Mouse (Mus musculus): ENCODE results near the gene Kcnj10. TPM values are rescaled to one million over a fixed set of nuclear protein-coding genes. Genes with fewer than 3 reads are reported as not detected.

The Kcnj10 gene
- polyA plus RNA-seq (2012; fragmentation: generic; extraction: Trizol) = not detected

GRCm38 (mm10) chr1:172340729-172341321 is at the start of gene Kcnj10:
Kcnj10 (plus strand) TSS chr1:172341210.
- H3K4me3 ChIP-seq = no peak within 1 kb of the TSS
- no peaks in the 10 kb centered on the region for H3K36me3 ChIP-seq (ENCODE audit: control insufficient read depth, insufficient read depth)
- H3K79me2 ChIP-seq (ENCODE audit: control insufficient read depth, insufficient read depth) = no peaks in the 10 kb centered on the region
- no peak within 1 kb of the TSS for H3K4me2 ChIP-seq (ENCODE audit: low read depth)
- H3ac ChIP-seq (ENCODE audit: control insufficient read depth, insufficient read length) = no peak within 1 kb of the TSS
- no peak for TF ChIP-seq SRF (IDR thresholded peaks at IDR 0.05; ENCODE audit: control insufficient read depth, insufficient read length, low read depth)
- TF ChIP-seq USF1 (IDR thresholded peaks at IDR 0.05; ENCODE audit: low read depth) = no peak
- TF ChIP-seq MYOG (IDR thresholded peaks at IDR 0.05; ENCODE audit: control insufficient read depth in 1 of 3, insufficient read depth in 1 of 3, insufficient read length in 2 of 3, low read depth in 2 of 3) = no peak
- no peak for TF ChIP-seq TCF3 (IDR thresholded peaks at IDR 0.05; ENCODE audit: insufficient read length, low read depth)
- no peak for TF ChIP-seq TCF12 (IDR thresholded peaks at IDR 0.05; ENCODE audit: insufficient read depth, poor library complexity, severe bottlenecking)
- no peak for TF ChIP-seq REST (IDR thresholded peaks at IDR 0.05; ENCODE audit: insufficient read depth, insufficient read length)
- H3K27me3 ChIP-seq (ENCODE audit: control insufficient read depth, insufficient read depth, insufficient read length) = peaks cover 65% of the 10 kb centered on the region

GRCm38 (mm10) chr1:172292880-172293279 is 48.1 kb upstream of the Kcnj10 start:
- Histone ChIP-seq H3K79me2 (ENCODE audit: control insufficient read depth, insufficient read depth) (no peaks in the 10 kb centered on the region), H3K36me3 (ENCODE audit: control insufficient read depth, insufficient read depth) (no peaks in the 10 kb centered on the region), H3K4me3 (no peak overlapping the region), H3K27me3 (ENCODE audit: control insufficient read depth, insufficient read depth, insufficient read length) (no peaks in the 10 kb centered on the region), H3ac (ENCODE audit: control insufficient read depth, insufficient read length) (no peak overlapping the region), H3K4me2 (ENCODE audit: low read depth) (no peak overlapping the region)
- TF ChIP-seq USF1 (IDR thresholded peaks at IDR 0.05; ENCODE audit: low read depth) (no peak), SRF (IDR thresholded peaks at IDR 0.05; ENCODE audit: control insufficient read depth, insufficient read length, low read depth) (no peak), TCF3 (IDR thresholded peaks at IDR 0.05; ENCODE audit: insufficient read length, low read depth) (no peak), REST (IDR thresholded peaks at IDR 0.05; ENCODE audit: insufficient read depth, insufficient read length) (no peak), POLR2A (IDR thresholded peaks at IDR 0.05; ENCODE audit: insufficient read length, low read depth) (no peak), MAX (IDR thresholded peaks at IDR 0.05; ENCODE audit: low read depth) (no peak), TCF12 (IDR thresholded peaks at IDR 0.05; ENCODE audit: insufficient read depth, poor library complexity, severe bottlenecking) (no peak), MYOG (IDR thresholded peaks at IDR 0.05; ENCODE audit: control insufficient read depth in 1 of 3, insufficient read depth in 1 of 3, insufficient read length in 2 of 3, low read depth in 2 of 3) (no peak), MYOD1 (IDR thresholded peaks at IDR 0.05; ENCODE audit: control insufficient read depth in 1 of 3, insufficient read length in 2 of 3, low read depth in 2 of 3) (no peak), E2F4 (IDR thresholded peaks at IDR 0.05; ENCODE audit: insufficient read depth) (no peak), POLR2AphosphoS2 (IDR thresholded peaks at IDR 0.05; ENCODE audit: insufficient read length, low read depth) (no peak), CEBPB (IDR thresholded peaks at IDR 0.05; ENCODE audit: insufficient read depth, poor library complexity, severe bottlenecking) (no peak)

DNA sequence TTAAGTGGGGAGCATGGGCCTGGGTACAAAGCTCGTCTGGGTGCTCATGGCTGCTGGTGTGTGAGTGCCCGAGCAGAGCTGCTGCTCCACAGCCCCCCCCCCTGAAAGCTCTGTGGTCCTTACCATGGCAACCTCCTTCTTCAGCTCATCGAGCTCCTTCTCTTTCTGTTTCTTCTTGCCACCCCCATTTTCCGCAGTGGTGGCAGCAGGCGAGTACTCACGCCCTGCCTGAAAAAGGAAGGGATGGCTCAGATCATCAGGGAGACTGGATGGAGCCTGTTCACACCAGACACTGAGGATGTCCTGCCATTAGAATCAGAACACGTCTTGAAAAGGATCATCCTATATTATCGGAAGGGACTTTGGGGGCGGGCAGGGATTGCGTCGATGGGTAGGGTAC is 47.6 kb upstream of the Kcnj10 start:
- no peaks in the 10 kb centered on the region for H3K27me3 ChIP-seq (ENCODE audit: control insufficient read depth, insufficient read depth, insufficient read length)
- no peak overlapping the region for H3ac ChIP-seq (ENCODE audit: control insufficient read depth, insufficient read length)
- TF ChIP-seq POLR2A (IDR thresholded peaks at IDR 0.05; ENCODE audit: insufficient read length, low read depth) (no peak), CEBPB (IDR thresholded peaks at IDR 0.05; ENCODE audit: insufficient read depth, poor library complexity, severe bottlenecking) (no peak), MYOD1 (IDR thresholded peaks at IDR 0.05; ENCODE audit: control insufficient read depth in 1 of 3, insufficient read length in 2 of 3, low read depth in 2 of 3) (no peak), MAX (IDR thresholded peaks at IDR 0.05; ENCODE audit: low read depth) (no peak), TCF12 (IDR thresholded peaks at IDR 0.05; ENCODE audit: insufficient read depth, poor library complexity, severe bottlenecking) (no peak), TCF3 (IDR thresholded peaks at IDR 0.05; ENCODE audit: insufficient read length, low read depth) (no peak), SRF (IDR thresholded peaks at IDR 0.05; ENCODE audit: control insufficient read depth, insufficient read length, low read depth) (no peak)
- no peaks in the 10 kb centered on the region for H3K79me2 ChIP-seq (ENCODE audit: control insufficient read depth, insufficient read depth)
- H3K4me3 ChIP-seq = no peak overlapping the region
- H3K36me3 ChIP-seq (ENCODE audit: control insufficient read depth, insufficient read depth) = no peaks in the 10 kb centered on the region
- H3K4me2 ChIP-seq (ENCODE audit: low read depth) = no peak overlapping the region

DNA sequence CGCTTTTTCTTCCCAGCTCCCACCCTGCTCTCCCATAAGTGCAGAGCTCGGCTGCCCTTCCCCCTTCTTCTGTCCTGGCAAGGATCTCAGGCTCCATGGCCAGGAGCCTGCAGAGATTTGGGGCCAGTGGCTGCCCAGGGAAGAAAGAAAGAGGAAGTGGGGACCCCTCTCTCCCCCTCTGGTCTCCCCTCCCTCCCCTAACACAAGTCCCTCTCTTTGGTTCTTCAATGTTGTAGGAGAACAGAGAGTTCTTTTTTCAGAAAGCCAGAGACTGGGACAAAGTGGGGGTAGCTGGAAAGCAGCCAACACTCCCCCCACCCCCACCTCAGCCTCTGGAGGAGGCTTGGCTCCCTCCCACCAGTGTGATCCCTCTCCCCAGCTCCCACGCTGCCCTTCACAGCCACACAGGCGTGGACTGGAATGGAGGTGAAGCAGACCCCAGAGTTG is 45.2 kb upstream of the Kcnj10 start:
- TF ChIP-seq POLR2A (IDR thresholded peaks at IDR 0.05; ENCODE audit: insufficient read length, low read depth) (no peak), SRF (IDR thresholded peaks at IDR 0.05; ENCODE audit: control insufficient read depth, insufficient read length, low read depth) (no peak), MAX (IDR thresholded peaks at IDR 0.05; ENCODE audit: low read depth) (no peak), E2F4 (IDR thresholded peaks at IDR 0.05; ENCODE audit: insufficient read depth) (no peak), MYOG (IDR thresholded peaks at IDR 0.05; ENCODE audit: control insufficient read depth in 1 of 3, insufficient read depth in 1 of 3, insufficient read length in 2 of 3, low read depth in 2 of 3) (no peak), CEBPB (IDR thresholded peaks at IDR 0.05; ENCODE audit: insufficient read depth, poor library complexity, severe bottlenecking) (no peak), USF1 (IDR thresholded peaks at IDR 0.05; ENCODE audit: low read depth) (no peak), TCF12 (IDR thresholded peaks at IDR 0.05; ENCODE audit: insufficient read depth, poor library complexity, severe bottlenecking) (no peak), REST (IDR thresholded peaks at IDR 0.05; ENCODE audit: insufficient read depth, insufficient read length) (no peak), TCF3 (IDR thresholded peaks at IDR 0.05; ENCODE audit: insufficient read length, low read depth) (no peak), MYOD1 (IDR thresholded peaks at IDR 0.05; ENCODE audit: control insufficient read depth in 1 of 3, insufficient read length in 2 of 3, low read depth in 2 of 3) (no peak), POLR2AphosphoS2 (IDR thresholded peaks at IDR 0.05; ENCODE audit: insufficient read length, low read depth) (no peak)
- no peaks in the 10 kb centered on the region for H3K36me3 ChIP-seq (ENCODE audit: control insufficient read depth, insufficient read depth)
- no peaks in the 10 kb centered on the region for H3K27me3 ChIP-seq (ENCODE audit: control insufficient read depth, insufficient read depth, insufficient read length)
- H3K4me3 ChIP-seq = peak overlapping the region; percentile 29
- H3ac ChIP-seq (ENCODE audit: control insufficient read depth, insufficient read length) = no peak overlapping the region
- peak overlapping the region; percentile 78 for H3K4me2 ChIP-seq (ENCODE audit: low read depth)
- H3K79me2 ChIP-seq (ENCODE audit: control insufficient read depth, insufficient read depth) = no peaks in the 10 kb centered on the region

Data from myocyte (in vitro differentiated cells).